Mouse (Mus musculus) liver, embryonic 15.5 days (tissue): ENCODE measurements around the gene Msn. TPM values are rescaled to one million over a fixed set of nuclear protein-coding genes. Genes with fewer than 3 reads are reported as not detected.

ENCODE experiments used
- polyA plus RNA-seq: library from polyadenylated mRNA; unstranded; fragments of >200 nt; fragmentation: Nextera tagmentation; extraction: Ambion mirVana; gene quantifications from 2 replicates; pipeline ENCODE4 v1.2.1, GENCODE M21; 2015

Msn gene
- polyA plus RNA-seq, 1 experiment from 2014 or later = 53.9 TPM

Other genes with a start within 250 kb of the Msn start
- gene Las1l, start 139.1 kb upstream of the Msn start, polyA plus RNA-seq = 26.3 and 26.6 TPM in 2 replicates
- gene Vsig4, start 197.4 kb downstream of the Msn start, polyA plus RNA-seq = 2.3 and 3.4 TPM in 2 replicates